15 mouse cellular contexts compared by ENCODE assay signal in genomic region chr15:78078776-78079628, GRCm38 (mm10). TPM values are rescaled to one million over a fixed set of nuclear protein-coding genes. Genes with fewer than 3 reads are reported as not detected.
A peak's percentile ranks its signal among the peaks of the same experiment; 100 is the strongest.
DNase-seq lines count a peak whose midpoint lies in the region; ATAC-seq and TF ChIP-seq lines count a peak whose summit lies in the region.
"Had no signal": no experiment of that assay in that cellular context is flagged by ENCODE, and none has a peak within 500 bp of the region (broad histone marks: within the 10 kb centered on the region; RNA-seq: fewer than 3 reads in every experiment).

No protein-coding gene starts in this region.

- H3K4me2 ChIP-seq in forebrain, embryonic 14.5 days (ENCODE audit: low read length): no peak overlapping the region
- H3K4me2 ChIP-seq in forebrain, embryonic 12.5 days: no peak overlapping the region
- H3K4me2 ChIP-seq: embryonic facial prominence, embryonic 12.5 days; liver, embryonic 15.5 days had no signal

- no peak for TF ChIP-seq POLR2A in lung, adult 2 months (IDR thresholded peaks at IDR 0.05; ENCODE audit: borderline replicate concordance, extremely low read depth, low read depth, low read length)

- no peak overlapping the region for H3K27ac ChIP-seq in forebrain, embryonic 14.5 days (ENCODE audit: low read depth, low read length)
- no peak overlapping the region for H3K27ac ChIP-seq in forebrain, embryonic 12.5 days
- H3K27ac ChIP-seq: embryonic facial prominence, embryonic 12.5 days; liver, embryonic 15.5 days had no signal

- no peaks in the 10 kb centered on the region for H3K36me3 ChIP-seq in forebrain, embryonic 14.5 days (ENCODE audit: control insufficient read depth, insufficient read depth, low read length)
- H3K36me3 ChIP-seq in forebrain, embryonic 12.5 days (replicated peaks): no peaks in the 10 kb centered on the region
- H3K36me3 ChIP-seq: embryonic facial prominence, embryonic 12.5 days; liver, embryonic 15.5 days had no signal

- no peak for DNase-seq in forebrain, embryonic 14.5 days (ENCODE audit: low spot score)
- peak; percentile 67 for DNase-seq in right cerebral cortex, adult 18-20 months
- no peak for DNase-seq in right cerebral cortex, postnatal 4 days
- peak; percentile 66 for DNase-seq in cerebellum, adult 9-10 months
- DNase-seq in lung, adult 2 months: no peak
- DNase-seq in heart, postnatal 36 days: no peak
- DNase-seq: B cell, adult 2 months had no signal

- H3K4me1 ChIP-seq in forebrain, embryonic 14.5 days (ENCODE audit: control insufficient read depth, insufficient read depth, low read length): no peaks in the 10 kb centered on the region
- peaks cover 16% of the 10 kb centered on the region for H3K4me1 ChIP-seq in forebrain, embryonic 12.5 days
- no peaks in the 10 kb centered on the region for H3K4me1 ChIP-seq in lung, adult 2 months (ENCODE audit: control insufficient read depth, insufficient read depth, low read length)
- H3K4me1 ChIP-seq: embryonic facial prominence, embryonic 12.5 days; liver, embryonic 15.5 days had no signal

- 65% methylated on average over 15 of the region's 15 CpGs for WGBS in forebrain, embryonic 14.5 days
- 73% methylated on average over 15 of the region's 15 CpGs for WGBS in forebrain, embryonic 12.5 days
- 58% methylated on average over 15 of the region's 15 CpGs for WGBS in lung, adult 2 months

- ATAC-seq in forebrain, embryonic 14.5 days: 0 out of 2 replicates have a peak, but pooled peaks have one; percentile 42
- ATAC-seq in forebrain, embryonic 12.5 days (ENCODE audit: low FRiP score): no peak
- ATAC-seq in megakaryocyte-erythroid progenitor cell, adult 5-6 weeks (replicated peaks; ENCODE audit: low FRiP score, low TSS enrichment, poor library complexity, severe bottlenecking): 0 out of 2 replicates have a peak, but pooled peaks have one; percentile 7
- ATAC-seq: Patski had no signal

- no peaks in the 10 kb centered on the region for H3K9me3 ChIP-seq in forebrain, embryonic 14.5 days (replicated peaks; ENCODE audit: control insufficient read depth, low read length)
- H3K9me3 ChIP-seq in forebrain, embryonic 12.5 days: no peaks in the 10 kb centered on the region
- H3K9me3 ChIP-seq: embryonic facial prominence, embryonic 12.5 days; liver, embryonic 15.5 days had no signal

- TF ChIP-seq CTCF in lung, adult 2 months (IDR thresholded peaks at IDR 0.05; ENCODE audit: insufficient read depth, low read length): no peak

- no peak overlapping the region for H3K4me3 ChIP-seq in forebrain, embryonic 14.5 days (ENCODE audit: low read depth, low read length)
- no peak overlapping the region for H3K4me3 ChIP-seq in forebrain, embryonic 12.5 days (replicated peaks)
- no peak overlapping the region for H3K4me3 ChIP-seq in lung, adult 2 months (replicated peaks; ENCODE audit: extremely low read depth, low read depth, low read length)
- H3K4me3 ChIP-seq: embryonic facial prominence, embryonic 12.5 days; liver, embryonic 15.5 days had no signal

- intact Hi-C loops in heart, postnatal 36 days (cut with DNase I): no loop called here

- H3K27me3 ChIP-seq in forebrain, embryonic 14.5 days (replicated peaks; ENCODE audit: control insufficient read depth, insufficient read depth, low read length): no peaks in the 10 kb centered on the region
- peaks cover 22% of the 10 kb centered on the region for H3K27me3 ChIP-seq in forebrain, embryonic 12.5 days
- H3K27me3 ChIP-seq: embryonic facial prominence, embryonic 12.5 days; liver, embryonic 15.5 days had no signal

- H3K9ac ChIP-seq in forebrain, embryonic 14.5 days (ENCODE audit: low read length): no peak overlapping the region
- no peak overlapping the region for H3K9ac ChIP-seq in forebrain, embryonic 12.5 days
- H3K9ac ChIP-seq: embryonic facial prominence, embryonic 12.5 days; liver, embryonic 15.5 days had no signal

RNA-seq across cellular contexts. Expression of gene Cacng2, which starts 40.8 kb away (rescaled TPM):
- polyA plus RNA-seq in forebrain, embryonic 14.5 days (2014; fragmentation: Nextera tagmentation; extraction: Ambion mirVana): 4.7 and 7.0 TPM in 2 replicates
- polyA plus RNA-seq in forebrain, embryonic 12.5 days (2016; fragmentation: Nextera tagmentation; extraction: Ambion mirVana): 2.2 and 2.5 TPM in 2 replicates
- total RNA-seq in megakaryocyte-erythroid progenitor cell, adult 5-6 weeks (2014; fragmentation: Nextera tagmentation): not detected in 2 replicates
- total RNA-seq in megakaryocyte-erythroid progenitor cell, adult 5-6 weeks (2017): not detected in 2 replicates
- not detected in 2 replicates for polyA plus RNA-seq in lung, adult 2 months (2012; rRNA removed)
- not detected for total RNA-seq in heart, postnatal 36 days (2021)
- total RNA-seq: gastrocnemius, adult 18-20 months had no signal
- polyA plus RNA-seq: heart, postnatal 0 days; kidney, embryonic 14.5 days; liver, embryonic 15.5 days; Patski had no signal

Comparison
In these comparisons a context has a peak if more than half of its experiments do, and no peak if none do; other contexts are left out.
1. DNase-seq: peak in right cerebral cortex, adult 18-20 months (single experiment) and cerebellum, adult 9-10 months (single experiment); none in forebrain, embryonic 14.5 days (single experiment), right cerebral cortex, postnatal 4 days (single experiment), lung, adult 2 months (single experiment) and heart, postnatal 36 days (0 of 2).